Mouse (Mus musculus) kidney, postnatal 0 days (tissue): ENCODE measurements at regions not wholly inside any gene's neighbourhood (a gene's known extent, or its start where the extent isn't known, plus 50 kb on each side); places are given as distances from the start of the nearest gene placed in this dataset.

ENCODE experiments used
- ATAC-seq: fragments of 200-750 bp; cut with Nextera tagmentation; replicated peaks from 2 replicates; pipeline ENCODE4 v1.8.0; 2017; ENCODE audit warnings: low read depth, moderate number of reproducible peaks, moderate TSS enrichment, moderate library complexity; ENCODE audit not compliant: low FRiP score
- DNase-seq: peaks from one replicate; pipeline ENCODE4 v3.0.0-alpha.2; 2016; ENCODE audit warnings: low spot score
- H3K27ac ChIP-seq: fragments of 300-500 bp; sonication (generic); 2 replicates; pipeline ENCODE4 v1.5.1; 2014; ENCODE audit warnings: mild to moderate bottlenecking
- H3K27me3 ChIP-seq: fragments of 300-500 bp; sonication (generic); 2 replicates; pipeline ENCODE4 v1.6.1; 2014; ENCODE audit warnings: low read length, mixed read lengths; ENCODE audit not compliant: insufficient read depth
- H3K36me3 ChIP-seq: fragments of 300-500 bp; sonication (generic); 2 replicates; pipeline ENCODE4 v1.6.1; 2014; ENCODE audit warnings: low read length, mixed read lengths; ENCODE audit not compliant: insufficient read depth
- H3K4me1 ChIP-seq: fragments of 300-500 bp; sonication (generic); replicated peaks from 2 replicates; pipeline ENCODE4 v1.6.1; 2014; ENCODE audit warnings: antibody characterized with exemption, low read length, mixed read lengths; ENCODE audit not compliant: insufficient read depth
- H3K4me2 ChIP-seq: fragments of 300-500 bp; sonication (generic); 2 replicates; pipeline ENCODE4 v1.6.1; 2014; ENCODE audit warnings: mild to moderate bottlenecking, low read length, moderate library complexity, mixed read lengths
- H3K4me3 ChIP-seq: fragments of 300-500 bp; sonication (generic); replicated peaks from 2 replicates; pipeline ENCODE4 v1.5.1; 2014; ENCODE audit warnings: low read depth, low read length
- H3K9ac ChIP-seq: fragments of 300-500 bp; sonication (generic); 2 replicates; pipeline ENCODE4 v1.6.1; 2014; ENCODE audit warnings: low read depth, low read length
- H3K9me3 ChIP-seq: fragments of 300-500 bp; sonication (generic); replicated peaks from 2 replicates; pipeline ENCODE4 v1.6.1; 2016; ENCODE audit warnings: low read length, inconsistent platforms, mixed read lengths
- CTCF ChIP-seq: IDR thresholded peaks from 2 replicates; pipeline ENCODE4 v1.5.1; 2016; ENCODE audit warnings: antibody characterized with exemption, low read depth, mild to moderate bottlenecking, moderate library complexity
- WGBS: fragments of 180-500 bp; shearing (Covaris S2); extraction: QIAGEN DNeasy Blood & Tissue Kit; methylation state at CpG from one replicate; pipeline ENCODE4 v1.1.7; 2014; 5-methylcytosine and 5-hydroxymethylcytosine counted together

DNA sequence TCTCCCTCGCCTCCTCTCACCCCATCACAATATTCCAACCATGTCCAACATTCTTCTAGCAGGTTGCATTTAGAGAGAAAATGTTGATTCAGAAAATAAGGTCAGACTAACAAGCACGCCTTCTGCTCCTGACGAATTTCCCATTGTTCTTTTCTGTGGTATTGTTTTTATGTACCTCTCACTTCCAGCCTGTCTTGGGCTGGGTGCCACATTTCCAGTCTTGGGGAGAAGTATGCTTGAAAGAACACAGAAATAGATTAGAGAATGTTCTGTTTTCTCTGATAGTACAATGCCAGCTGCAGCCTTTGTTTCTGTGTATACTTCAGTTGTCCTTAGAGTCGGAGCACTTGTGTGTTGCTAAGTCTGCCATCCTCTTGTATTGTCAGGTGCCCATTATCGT is 160.3 kb upstream of the Igfbp7 start:
- ATAC-seq = no peak
- Histone ChIP-seq H3K9me3 (no peaks in the 10 kb centered on the region), H3K4me2 (no peak overlapping the region), H3K4me3 (no peak overlapping the region), H3K4me1 (no peaks in the 10 kb centered on the region), H3K9ac (no peak overlapping the region), H3K36me3 (no peaks in the 10 kb centered on the region), H3K27ac (no peak overlapping the region), H3K27me3 (no peaks in the 10 kb centered on the region)
- 77% methylated on average over 5 of the region's 5 CpGs for WGBS
- TF ChIP-seq CTCF = no peak
- no peak for DNase-seq

DNA sequence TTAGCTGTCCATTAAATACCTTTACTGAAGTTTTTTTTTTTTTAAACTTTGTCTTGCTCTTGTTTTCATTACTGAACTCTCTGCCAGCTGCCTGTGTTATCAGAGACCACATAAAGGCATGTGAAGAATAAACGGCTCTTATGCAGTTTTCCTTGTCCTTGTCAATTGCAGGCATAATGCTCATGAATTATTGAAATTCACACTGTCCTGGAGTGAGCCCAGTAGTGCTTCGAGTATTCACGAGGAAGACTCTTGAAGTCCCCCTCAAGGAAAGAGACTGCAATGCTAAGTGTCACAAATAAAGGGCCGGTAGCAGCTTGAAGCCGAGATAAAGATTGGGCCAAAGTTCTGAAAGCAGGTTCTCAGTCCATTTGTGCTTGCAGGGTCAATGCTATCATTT is 144.7 kb upstream of the Igfbp7 start:
- no peak for ATAC-seq
- 67% methylated on average over 5 of the region's 5 CpGs for WGBS
- no peak for DNase-seq
- no peaks in the 10 kb centered on the region for H3K4me1 ChIP-seq
- no peak for TF ChIP-seq CTCF
- H3K27me3 ChIP-seq = no peaks in the 10 kb centered on the region
- no peak overlapping the region for H3K9ac ChIP-seq
- H3K4me2 ChIP-seq = no peak overlapping the region
- no peaks in the 10 kb centered on the region for H3K36me3 ChIP-seq
- H3K9me3 ChIP-seq = no peaks in the 10 kb centered on the region
- H3K4me3 ChIP-seq = no peak overlapping the region
- no peak overlapping the region for H3K27ac ChIP-seq

DNA sequence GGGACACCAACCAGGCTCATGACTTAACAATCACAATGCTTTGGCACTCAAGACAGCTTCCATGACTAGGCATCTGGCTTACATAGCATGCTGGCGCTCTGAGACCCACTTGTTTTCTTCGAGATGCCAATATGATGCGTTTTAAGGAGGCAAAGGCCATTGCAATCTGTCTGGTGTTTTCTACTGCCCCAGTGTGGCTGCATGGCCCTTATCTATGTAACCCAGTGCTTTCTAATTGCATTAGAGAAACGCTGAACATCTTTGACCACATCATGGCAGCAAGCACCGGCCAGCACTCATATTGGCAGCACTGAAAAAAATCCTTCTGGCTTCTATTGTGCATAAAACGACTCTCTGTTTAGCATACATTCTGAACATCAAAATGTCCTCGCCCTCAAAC is 144.2 kb upstream of the Igfbp7 start:
- Histone ChIP-seq H3K36me3 (no peaks in the 10 kb centered on the region), H3K27ac (no peak overlapping the region), H3K4me1 (no peaks in the 10 kb centered on the region), H3K4me3 (no peak overlapping the region), H3K9me3 (no peaks in the 10 kb centered on the region), H3K9ac (no peak overlapping the region), H3K4me2 (no peak overlapping the region), H3K27me3 (no peaks in the 10 kb centered on the region)
- 87% methylated on average over 7 of the region's 7 CpGs for WGBS
- TF ChIP-seq CTCF = no peak
- no peak for DNase-seq
- ATAC-seq = no peak

DNA sequence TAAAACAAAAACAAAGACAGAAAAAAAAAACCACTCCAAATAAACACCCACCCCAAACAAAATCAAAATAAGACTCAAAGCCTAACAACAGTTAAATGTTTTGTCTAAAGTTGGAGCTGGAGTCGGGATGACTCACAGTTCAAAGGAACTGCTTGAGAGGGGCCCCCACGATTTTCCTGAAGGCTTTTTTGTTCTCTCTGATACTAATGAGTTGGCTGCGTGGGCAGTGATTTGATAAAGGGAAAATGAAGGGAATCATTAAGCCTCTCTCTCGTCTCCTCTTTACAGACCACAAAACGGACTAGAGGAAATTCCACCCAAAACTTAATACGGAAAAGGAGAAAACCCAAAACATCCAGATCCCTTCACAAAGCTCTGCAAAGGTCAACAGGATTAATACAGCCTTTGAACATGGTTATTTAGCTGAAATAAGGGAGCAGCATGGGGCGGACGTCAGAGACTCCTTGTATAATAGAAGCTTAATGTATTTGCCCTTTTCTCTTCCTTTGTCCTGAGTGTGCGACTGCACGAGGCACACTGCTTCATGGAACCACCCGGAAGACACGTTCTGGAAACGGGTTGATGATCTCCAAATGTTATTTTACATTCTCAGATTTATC is 138.3 kb upstream of the Igfbp7 start:
- Histone ChIP-seq H3K9ac (no peak overlapping the region), H3K4me3 (no peak overlapping the region), H3K9me3 (no peaks in the 10 kb centered on the region), H3K27me3 (no peaks in the 10 kb centered on the region), H3K36me3 (no peaks in the 10 kb centered on the region), H3K4me1 (no peaks in the 10 kb centered on the region), H3K4me2 (no peak overlapping the region), H3K27ac (no peak overlapping the region)
- ATAC-seq (no peak), DNase-seq (peak; percentile 9)
- 56% methylated on average over 13 of the region's 13 CpGs for WGBS
- no peak for TF ChIP-seq CTCF

DNA sequence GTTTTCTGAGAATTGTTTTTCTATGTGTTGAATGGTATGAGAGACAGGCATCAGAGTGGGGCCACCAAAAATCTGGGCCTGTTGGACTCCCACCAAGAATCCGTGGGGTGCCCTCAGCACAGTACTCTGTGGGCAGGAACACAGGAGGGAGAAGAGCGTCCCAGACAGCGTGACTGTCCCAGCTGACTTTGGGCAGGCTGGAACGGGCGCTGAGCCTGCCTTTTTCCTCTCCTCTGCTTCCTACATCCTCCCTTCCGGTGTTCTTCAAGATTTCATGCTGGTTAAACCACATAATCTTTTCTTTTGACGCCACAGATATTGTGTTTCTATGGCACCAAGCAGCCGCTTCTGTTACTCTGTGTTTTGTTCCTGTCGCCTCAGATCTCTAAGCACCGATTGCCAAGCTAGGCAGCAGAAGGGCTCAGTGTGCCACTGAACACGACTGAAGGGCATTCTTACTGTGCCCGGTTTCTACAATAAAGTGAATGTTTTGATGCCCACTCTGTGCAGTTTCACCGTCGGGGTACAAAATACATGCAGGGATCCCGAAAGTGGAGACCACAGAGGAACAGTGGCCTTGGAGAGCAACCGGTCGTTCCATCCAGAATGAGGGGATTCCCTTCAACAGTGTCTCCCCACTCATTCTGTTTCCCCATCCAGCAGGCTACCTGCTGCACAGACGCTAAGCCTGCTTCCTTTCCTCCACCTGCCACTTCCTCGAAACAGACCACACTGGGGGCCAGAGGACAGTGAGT is 124.6 kb upstream of the Igfbp7 start:
- no peak overlapping the region for H3K4me2 ChIP-seq

DNA sequence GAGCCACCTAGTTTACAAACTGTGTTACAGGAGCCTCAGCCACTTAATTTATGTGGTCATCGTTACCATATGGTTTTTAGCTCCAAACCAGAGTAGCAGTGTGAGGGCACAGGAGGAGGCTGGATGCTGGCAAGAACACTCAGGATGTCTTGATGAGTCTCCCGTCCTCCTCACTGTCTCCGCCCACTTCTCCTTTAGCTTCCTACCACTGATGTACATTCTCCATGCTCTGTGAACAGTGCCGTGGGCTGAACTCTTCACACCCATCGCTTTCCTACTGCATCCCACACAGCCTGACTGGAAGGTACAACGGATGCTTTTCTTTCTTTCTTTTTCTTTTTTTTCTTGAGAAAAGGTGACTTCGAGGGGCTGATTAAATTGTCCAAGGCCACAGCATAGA is 122.5 kb upstream of the Igfbp7 start:
- no peak for TF ChIP-seq CTCF
- Histone ChIP-seq H3K36me3 (no peaks in the 10 kb centered on the region), H3K4me3 (no peak overlapping the region), H3K4me1 (no peaks in the 10 kb centered on the region), H3K9me3 (no peaks in the 10 kb centered on the region), H3K27me3 (no peaks in the 10 kb centered on the region), H3K9ac (no peak overlapping the region), H3K27ac (no peak overlapping the region), H3K4me2 (no peak overlapping the region)
- WGBS = 54% methylated on average over 7 of the region's 7 CpGs
- DNase-seq (no peak), ATAC-seq (no peak)

More for the DNA sequence above, 124.6 kb upstream of the Igfbp7 start:
- H3K4me3 ChIP-seq = no peak overlapping the region
- no peaks in the 10 kb centered on the region for H3K27me3 ChIP-seq
- no peaks in the 10 kb centered on the region for H3K36me3 ChIP-seq
- ATAC-seq (no peak), DNase-seq (no peak)
- H3K4me1 ChIP-seq = no peaks in the 10 kb centered on the region
- H3K27ac ChIP-seq = no peak overlapping the region
- WGBS = 84% methylated on average over 19 of the region's 19 CpGs
- TF ChIP-seq CTCF = no peak
- no peak overlapping the region for H3K9ac ChIP-seq
- no peaks in the 10 kb centered on the region for H3K9me3 ChIP-seq

DNA sequence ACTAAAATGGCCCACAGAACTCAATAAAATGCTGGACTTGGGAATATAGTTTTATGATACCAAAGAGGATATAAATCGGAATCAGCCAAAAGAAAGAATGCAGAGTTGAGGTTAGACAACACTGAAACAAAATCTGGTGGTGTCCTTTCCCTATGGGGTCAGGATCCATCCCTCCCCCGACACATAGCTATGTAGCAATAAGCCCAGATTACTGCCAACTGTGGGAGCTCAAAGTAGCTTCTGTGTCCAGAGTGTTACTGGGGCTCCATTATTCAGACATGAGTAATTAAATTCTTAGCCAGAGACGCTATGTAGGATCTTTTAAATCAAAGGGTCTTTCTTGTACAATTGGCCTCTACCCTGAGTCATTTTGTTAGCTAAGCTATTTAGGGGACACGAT is 109.4 kb upstream of the Igfbp7 start:
- DNase-seq = peak; percentile 71
- H3K27me3 ChIP-seq = no peaks in the 10 kb centered on the region
- 54% methylated on average over 4 of the region's 4 CpGs for WGBS
- no peak overlapping the region for H3K9ac ChIP-seq
- no peaks in the 10 kb centered on the region for H3K4me1 ChIP-seq
- H3K4me3 ChIP-seq = no peak overlapping the region
- no peak overlapping the region for H3K27ac ChIP-seq
- H3K9me3 ChIP-seq = no peaks in the 10 kb centered on the region
- ATAC-seq = peak; percentile 52; the same call in 1 of the 2 replicates
- H3K4me2 ChIP-seq = no peak overlapping the region
- H3K36me3 ChIP-seq = no peaks in the 10 kb centered on the region
- TF ChIP-seq CTCF = no peak
